Mouse (Mus musculus): ENCODE measurements around the gene 1190005I06Rik.

Gene 1190005I06Rik

GRCm38 (mm10) chr8:120620441-120620840 lies 27.0 kb downstream of the 1190005I06Rik start:
- no peak for DNase-seq (ENCODE audit: low spot score)

- DNase-seq (ENCODE audit: low spot score): peak; percentile 72
These were observed 27.9 kb downstream of the 1190005I06Rik start for GRCm38 (mm10) chr8:120619235-120620180.

DNA sequence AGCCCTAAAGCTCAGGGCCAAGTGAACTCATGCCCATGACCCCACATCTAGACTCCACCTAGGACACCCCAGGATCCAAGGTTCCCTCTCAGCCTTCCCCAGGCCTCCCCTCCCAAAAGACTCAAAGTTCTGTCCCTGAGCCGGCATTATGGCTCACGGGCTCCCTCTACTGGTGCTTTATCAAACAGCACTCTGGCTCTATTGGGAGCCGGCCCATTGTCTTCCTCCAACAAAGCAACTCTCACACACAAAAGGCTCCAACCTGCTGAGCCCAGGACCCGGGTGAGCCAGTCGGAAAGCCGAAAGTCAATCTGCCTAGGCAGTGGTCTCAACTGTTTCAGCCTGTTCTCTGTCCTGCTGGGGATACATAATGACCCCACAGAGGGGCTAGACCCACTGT lies 29.3 kb downstream of the 1190005I06Rik start:
- peak; percentile 80 for DNase-seq (ENCODE audit: low spot score)

DNA sequence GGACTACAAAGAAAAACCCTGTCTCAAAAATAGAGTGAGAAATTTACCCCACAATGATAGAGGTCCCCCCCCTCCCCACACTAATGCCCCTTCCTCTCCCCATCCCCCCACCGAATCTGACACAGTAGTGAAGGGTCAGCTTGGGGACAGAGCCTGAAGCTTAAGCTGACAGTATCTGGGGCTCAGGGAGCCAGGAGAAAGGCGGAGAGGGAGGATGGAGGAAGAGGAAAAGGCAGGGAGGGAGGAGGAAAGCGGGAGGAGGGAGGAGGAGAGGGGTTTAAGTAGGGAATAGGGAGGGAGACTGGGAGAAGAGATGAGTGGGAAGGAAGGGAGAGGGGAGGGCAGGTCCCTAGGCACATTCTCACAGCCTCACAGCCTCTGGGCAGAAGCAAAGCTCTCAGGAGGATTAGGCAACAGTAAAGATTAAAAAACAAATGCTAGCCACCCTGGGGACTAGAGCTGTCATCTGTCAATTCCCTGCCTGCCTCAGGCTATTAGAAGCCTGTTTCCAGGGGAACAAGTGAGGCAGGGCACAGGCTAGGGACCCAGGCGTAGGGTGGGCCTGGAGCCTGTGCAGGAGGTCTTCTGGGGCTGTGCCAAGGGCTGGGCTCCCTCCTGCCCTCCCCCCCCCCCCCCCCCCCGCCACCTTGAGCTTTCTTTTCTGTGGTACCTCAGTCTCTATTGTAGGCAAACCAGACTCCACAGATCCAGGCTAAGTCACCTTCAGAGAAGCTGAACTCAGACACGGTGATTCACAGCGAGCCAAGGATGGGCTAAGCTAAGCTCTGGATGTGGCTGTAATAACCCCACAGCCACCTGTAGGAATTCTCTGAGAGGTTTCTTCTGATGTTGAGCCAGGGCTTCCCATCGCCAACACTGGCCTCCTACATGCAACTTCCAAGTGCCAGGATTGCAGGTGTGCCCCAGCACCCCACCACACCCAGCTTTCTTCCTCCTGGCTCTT lies 30.5 kb downstream of the 1190005I06Rik start:
- no peak for DNase-seq (ENCODE audit: low spot score)

DNA sequence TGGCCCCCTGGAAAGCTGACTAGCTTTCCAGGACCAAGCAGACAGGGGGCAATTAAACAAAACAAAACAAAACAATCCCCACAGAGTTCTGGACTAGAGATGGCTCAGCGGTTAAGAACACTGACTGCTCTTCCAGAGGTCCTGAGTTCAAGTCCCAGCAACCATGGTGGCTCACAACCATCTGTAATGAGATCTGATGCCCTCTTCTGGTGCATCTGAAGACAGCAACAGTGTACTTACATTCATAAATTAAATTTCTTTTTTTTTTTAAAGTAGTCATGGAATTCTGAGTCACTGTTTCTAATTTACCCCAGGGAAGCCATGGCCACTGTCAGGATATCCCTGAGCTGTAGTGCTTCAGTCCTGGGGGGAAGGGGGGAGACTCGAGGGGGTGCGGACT lies 32.9 kb downstream of the 1190005I06Rik start:
- DNase-seq (ENCODE audit: low spot score): no peak

DNA sequence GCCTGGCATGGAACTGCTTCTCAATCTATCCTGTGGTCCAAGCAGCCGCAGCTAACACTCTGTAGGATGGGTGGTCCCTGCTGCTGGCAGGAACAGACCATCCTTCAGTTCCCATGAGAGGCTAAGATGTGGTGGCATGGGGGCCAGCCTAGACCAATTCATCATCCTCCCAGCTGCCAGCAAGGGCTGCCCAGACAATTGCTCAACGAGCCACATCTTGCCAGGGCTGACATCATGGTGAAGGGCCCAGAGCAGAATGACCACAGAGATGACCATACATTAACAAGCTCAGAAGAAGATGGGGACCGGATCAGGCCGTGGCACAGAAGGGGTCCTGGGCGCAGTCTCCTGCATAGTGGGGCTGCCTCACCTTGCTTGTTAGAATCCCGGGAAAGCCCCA lies 36.6 kb downstream of the 1190005I06Rik start:
- no peak for DNase-seq (ENCODE audit: low spot score)

GRCm38 (mm10) chr8:120607885-120608284 lies 39.5 kb downstream of the 1190005I06Rik start:
- DNase-seq (ENCODE audit: low spot score): peak; percentile 86

GRCm38 (mm10) chr8:120607460-120607859 lies 40.0 kb downstream of the 1190005I06Rik start:
- no peak for DNase-seq (ENCODE audit: low spot score)

GRCm38 (mm10) chr8:120602672-120603071 lies 44.8 kb downstream of the 1190005I06Rik start:
- DNase-seq (ENCODE audit: low spot score): no peak

- peak; percentile 87 for DNase-seq (ENCODE audit: low spot score)
These were observed 47.9 kb downstream of the 1190005I06Rik start for GRCm38 (mm10) chr8:120599504-120599903.

DNA sequence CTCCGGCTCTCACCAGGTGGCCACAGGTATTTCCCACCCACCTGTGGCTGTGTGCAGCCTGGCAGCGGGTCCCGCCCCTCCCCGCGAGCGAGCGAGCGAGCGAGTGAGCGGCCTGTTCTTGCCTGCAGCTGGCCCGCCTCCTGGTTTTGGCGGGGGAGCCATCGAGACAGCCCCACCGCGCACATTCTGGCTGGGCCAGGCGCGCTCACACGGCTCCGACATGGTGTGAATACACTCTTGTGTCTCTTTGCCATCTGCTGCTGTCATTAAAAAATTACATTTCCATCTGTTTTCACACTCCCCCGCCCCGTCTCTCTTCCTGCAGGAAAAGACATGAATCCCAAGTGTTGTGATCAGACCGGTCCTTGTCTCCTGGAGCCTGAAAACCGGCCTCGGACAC lies 48.9 kb downstream of the 1190005I06Rik start:
- peak; percentile 89 for DNase-seq (ENCODE audit: low spot score)

DNA sequence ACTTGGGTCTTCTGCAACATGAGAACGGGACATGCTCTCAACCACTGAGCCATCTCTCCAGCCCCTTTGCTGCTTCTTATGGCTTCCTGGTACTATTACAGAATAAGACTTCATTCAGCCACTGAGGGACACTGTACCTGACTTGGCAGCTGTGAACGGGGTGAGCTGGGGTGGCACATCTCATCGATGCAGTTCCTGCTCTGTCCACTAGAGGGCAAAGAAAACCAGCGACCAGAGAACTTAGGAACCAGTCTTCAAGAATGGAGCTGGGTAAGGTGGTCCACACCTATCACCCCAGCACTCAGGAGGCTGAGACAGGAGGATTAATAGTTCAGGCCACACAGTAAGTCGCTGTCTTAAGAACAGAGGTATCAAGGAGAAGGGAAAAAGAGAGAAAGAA lies 51.5 kb downstream of the 1190005I06Rik start:
- DNase-seq (ENCODE audit: low spot score): peak; percentile 67

GRCm38 (mm10) chr8:120594571-120594970 lies 52.9 kb downstream of the 1190005I06Rik start:
- DNase-seq (ENCODE audit: low spot score): no peak

DNA sequence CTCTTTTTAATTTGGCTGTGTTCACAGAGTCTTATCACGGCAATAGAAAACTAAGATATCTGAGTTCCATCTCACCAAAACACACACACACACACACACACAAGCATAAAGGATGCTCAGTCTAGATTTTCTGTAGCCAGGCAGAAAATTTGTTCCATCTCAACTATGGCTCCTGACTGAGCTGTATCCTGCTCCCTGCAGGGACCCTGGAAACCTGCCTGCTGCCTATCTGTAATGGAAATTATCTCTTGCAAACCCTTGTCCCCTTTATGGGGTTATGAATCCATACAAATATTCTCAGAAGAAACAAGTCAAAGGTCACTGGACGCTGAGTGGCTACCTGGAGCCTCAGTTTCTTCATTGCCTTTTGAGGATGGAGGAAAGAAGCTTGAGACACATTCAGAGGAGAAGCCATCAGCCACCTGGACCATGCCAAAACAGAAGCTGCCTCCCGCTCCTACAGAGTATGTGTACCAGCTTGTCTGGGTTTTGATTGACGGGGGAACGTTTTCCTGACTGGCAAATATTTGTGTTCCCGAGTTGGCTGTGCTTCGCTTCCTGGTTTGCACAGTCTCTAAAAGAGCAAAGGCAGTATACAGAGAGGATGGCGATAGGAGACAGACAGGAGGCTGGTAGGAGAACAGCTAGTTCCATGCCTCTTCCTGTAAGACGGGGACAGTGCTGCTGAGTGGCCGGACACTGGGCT lies 55.7 kb downstream of the 1190005I06Rik start:
- no peak for DNase-seq (ENCODE audit: low spot score)

- no peak for DNase-seq (ENCODE audit: low spot score)
These were observed 57.5 kb downstream of the 1190005I06Rik start for GRCm38 (mm10) chr8:120589921-120590320.

DNA sequence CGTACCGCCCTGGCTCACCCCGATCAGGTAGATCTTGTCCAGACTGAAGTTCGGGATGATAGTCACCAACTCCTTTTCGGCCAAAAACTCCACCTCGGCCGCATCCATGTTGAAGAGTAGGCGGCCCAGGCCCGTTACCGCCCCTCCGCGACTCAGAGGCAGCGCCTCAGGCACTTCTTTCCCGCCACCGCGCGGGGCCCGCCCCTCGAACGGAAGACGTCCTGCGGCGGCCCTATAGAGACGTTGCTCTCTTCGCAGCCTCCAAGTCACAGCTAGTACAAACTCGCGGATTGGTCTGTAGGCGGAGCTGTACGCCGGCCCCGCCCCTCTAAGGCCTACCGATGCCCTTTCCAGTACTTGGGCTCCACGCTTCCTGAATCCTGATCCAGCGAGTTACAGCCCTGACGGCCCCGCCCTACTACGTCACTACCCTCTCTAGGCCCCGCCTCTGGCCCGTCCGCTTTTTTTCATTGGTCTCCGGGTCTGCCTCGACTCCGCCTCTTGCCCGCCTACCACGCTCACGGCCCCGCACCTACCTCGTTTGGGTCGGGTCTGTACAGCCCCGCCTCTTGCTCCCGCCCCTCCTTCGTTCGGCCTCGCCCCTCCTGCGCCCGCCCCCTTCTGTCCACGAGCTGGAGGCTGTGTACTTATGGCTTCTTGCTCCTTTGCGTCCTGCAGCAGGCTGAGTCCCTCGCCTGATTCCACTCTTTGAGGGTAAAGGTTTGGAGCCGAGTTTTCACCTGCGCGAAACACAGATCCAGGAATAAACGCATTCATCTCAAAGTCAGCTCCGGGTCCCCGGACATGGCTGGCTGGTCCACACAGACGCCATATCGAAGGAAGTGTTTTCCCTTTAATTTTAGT lies 58.3 kb downstream of the 1190005I06Rik start, which contains the start of gene Gins2:
TSS of gene Gins2 (minus strand) at position 397 of the 864 bp plus-strand sequence.
- peak; percentile 100 for DNase-seq (ENCODE audit: low spot score)

DNA sequence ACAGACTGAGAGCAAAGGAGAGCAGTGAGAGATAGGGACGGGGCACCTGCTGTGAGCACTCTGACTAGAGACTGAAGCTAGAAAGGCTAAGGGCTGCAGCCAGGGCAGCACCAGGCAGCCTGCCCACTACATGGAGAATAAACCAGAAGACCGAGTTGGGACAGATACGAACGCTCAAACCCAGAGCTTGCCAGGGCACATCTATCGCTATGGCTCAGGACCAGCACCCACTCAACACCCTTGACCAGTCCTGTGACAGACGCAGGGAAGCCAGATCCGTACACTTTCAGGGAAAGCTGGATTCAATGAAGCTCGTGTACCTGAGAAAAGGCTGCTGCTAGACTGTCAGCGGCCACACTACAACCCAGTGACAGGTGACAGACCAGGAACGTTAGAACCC lies 61.9 kb downstream of the 1190005I06Rik start:
- no peak for DNase-seq (ENCODE audit: low spot score)

DNA sequence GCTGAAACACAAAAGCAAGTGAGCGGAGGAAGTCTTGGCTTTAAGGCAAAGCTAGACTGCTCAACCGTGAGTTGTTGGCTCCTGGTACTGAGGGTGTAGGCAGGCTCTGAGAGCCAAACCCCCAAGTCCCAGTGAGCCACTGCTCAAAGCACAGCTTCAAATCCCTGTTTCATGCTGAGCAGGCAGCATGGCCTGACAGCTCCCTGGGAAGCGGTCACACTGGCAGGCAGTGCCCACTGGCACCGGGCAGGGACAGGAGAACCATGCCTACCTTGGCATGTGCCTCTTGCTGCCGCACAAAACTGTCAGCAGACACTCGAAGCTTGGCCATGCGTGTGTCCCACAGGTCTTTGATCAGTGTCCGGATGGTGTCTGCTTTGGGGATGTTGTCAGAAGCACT lies 65.6 kb downstream of the 1190005I06Rik start:
- no peak for DNase-seq (ENCODE audit: low spot score)

DNA sequence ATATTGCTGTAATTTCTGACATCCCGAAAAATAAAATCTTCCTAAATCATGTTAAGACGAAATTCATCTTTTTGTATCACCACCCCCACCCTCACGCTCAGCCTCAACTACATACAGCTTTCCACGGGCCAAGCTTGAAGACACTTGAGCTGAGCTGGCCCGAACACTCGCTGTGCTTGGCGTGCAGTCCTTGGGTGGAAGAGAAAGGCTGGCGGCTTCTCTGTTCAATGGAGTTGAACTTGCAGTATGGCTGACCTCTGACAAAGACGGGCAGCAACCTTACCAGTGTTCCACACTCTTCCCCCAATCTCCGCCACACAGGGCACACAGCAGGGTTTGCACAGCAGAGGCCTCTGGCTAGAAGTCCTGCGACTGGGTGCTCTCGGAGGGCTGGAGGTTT lies 66.1 kb downstream of the 1190005I06Rik start:
- DNase-seq (ENCODE audit: low spot score): no peak

- no peak for DNase-seq (ENCODE audit: low spot score)
These were observed 67.0 kb downstream of the 1190005I06Rik start for GRCm38 (mm10) chr8:120580336-120581000.

Measured in layer of hippocampus, adult 11-12 months (tissue).